Mouse (Mus musculus): ENCODE results near the gene Aip. TPM values are rescaled to one million over a fixed set of nuclear protein-coding genes. Genes with fewer than 3 reads are reported as not detected.
A peak's percentile ranks its signal among the peaks of the same experiment; 100 is the strongest.
"Not testable (repeated sequence)": the region's sequence is repeated elsewhere in the genome, so short reads cannot be mapped to it uniquely, and the experiment has no call there.

Gene Aip
- polyA plus RNA-seq, 1 experiment from 2014 or later: 91.2 TPM

GRCm38 (mm10) chr19:4122411-4123370 is 3.0 kb downstream of the Aip start:
- no peaks in the 10 kb centered on the region for H3K27me3 ChIP-seq (ENCODE audit: control insufficient read depth, insufficient read depth, low read length)
- H3K4me2 ChIP-seq (ENCODE audit: low read depth, severe bottlenecking): no peak overlapping the region
- H3K27ac ChIP-seq (replicated peaks; ENCODE audit: low read depth, low read length): no peak overlapping the region
- no peak overlapping the region for H3K9ac ChIP-seq (ENCODE audit: low read length)
- DNase-seq (ENCODE audit: low spot score) (no peak), ATAC-seq (ENCODE audit: insufficient number of reproducible peaks, low FRiP score, low TSS enrichment, low read depth) (no peak)
- 88% methylated on average over 7 of the region's 7 CpGs for WGBS
- H3K4me1 ChIP-seq (ENCODE audit: control insufficient read depth, insufficient read depth, low read length): peaks cover 15% of the 10 kb centered on the region
- H3K9me3 ChIP-seq (ENCODE audit: control insufficient read depth, low read length): no peaks in the 10 kb centered on the region
- no peak overlapping the region for H3K4me3 ChIP-seq (ENCODE audit: low read depth, low read length)
- peaks cover 4% of the 10 kb centered on the region; the same call in 1 of the 2 replicates for H3K36me3 ChIP-seq (ENCODE audit: control insufficient read depth, insufficient read depth, low read length)

GRCm38 (mm10) chr19:4121896-4122295 is 3.8 kb downstream of the Aip start:
- H3K4me2 ChIP-seq (ENCODE audit: low read depth, severe bottlenecking); H3K27me3 ChIP-seq (ENCODE audit: control insufficient read depth, insufficient read depth, low read length); H3K9ac ChIP-seq (ENCODE audit: low read length); H3K4me3 ChIP-seq (ENCODE audit: low read depth, low read length); H3K36me3 ChIP-seq (ENCODE audit: control insufficient read depth, insufficient read depth, low read length); H3K9me3 ChIP-seq (ENCODE audit: control insufficient read depth, low read length); DNase-seq (ENCODE audit: low spot score); H3K27ac ChIP-seq (replicated peaks; ENCODE audit: low read depth, low read length); ATAC-seq (ENCODE audit: insufficient number of reproducible peaks, low FRiP score, low TSS enrichment, low read depth): not testable (repeated sequence)
- 67% methylated on average over 6 of the region's 6 CpGs for WGBS
- H3K4me1 ChIP-seq (ENCODE audit: control insufficient read depth, insufficient read depth, low read length): peaks cover 14% of the 10 kb centered on the region

GRCm38 (mm10) chr19:4121097-4121805 is 4.4 kb downstream of the Aip start:
- peak overlapping the region; percentile 43 for H3K4me2 ChIP-seq (ENCODE audit: low read depth, severe bottlenecking)
- peak; percentile 81 for ATAC-seq (ENCODE audit: insufficient number of reproducible peaks, low FRiP score, low TSS enrichment, low read depth)
- 0 out of 2 replicates have a peak, but pooled peaks cover 2% of the 10 kb centered on the region for H3K36me3 ChIP-seq (ENCODE audit: control insufficient read depth, insufficient read depth, low read length)
- 0 out of 2 replicates have a peak, but pooled peaks cover 8% of the 10 kb centered on the region for H3K4me1 ChIP-seq (ENCODE audit: control insufficient read depth, insufficient read depth, low read length)
- H3K4me3 ChIP-seq (ENCODE audit: low read depth, low read length): peak overlapping the region; percentile 36
- no peaks in the 10 kb centered on the region for H3K27me3 ChIP-seq (ENCODE audit: control insufficient read depth, insufficient read depth, low read length)
- WGBS: 3% methylated on average over 38 of the region's 38 CpGs
- H3K9me3 ChIP-seq (ENCODE audit: control insufficient read depth, low read length): no peaks in the 10 kb centered on the region
- peak overlapping the region; percentile 49 for H3K27ac ChIP-seq (replicated peaks; ENCODE audit: low read depth, low read length)
- DNase-seq (ENCODE audit: low spot score): peak; percentile 98
- H3K9ac ChIP-seq (ENCODE audit: low read length): peak overlapping the region; percentile 69

- ATAC-seq (ENCODE audit: insufficient number of reproducible peaks, low FRiP score, low TSS enrichment, low read depth) (no peak), DNase-seq (ENCODE audit: low spot score) (no peak)
- WGBS: 96% methylated on average over 2 of the region's 2 CpGs
- Histone ChIP-seq H3K4me3 (ENCODE audit: low read depth, low read length) (no peak overlapping the region), H3K27me3 (ENCODE audit: control insufficient read depth, insufficient read depth, low read length) (no peaks in the 10 kb centered on the region), H3K9me3 (ENCODE audit: control insufficient read depth, low read length) (no peaks in the 10 kb centered on the region), H3K27ac (replicated peaks; ENCODE audit: low read depth, low read length) (no peak overlapping the region), H3K4me2 (ENCODE audit: low read depth, severe bottlenecking) (peak overlapping the region; percentile 43), H3K36me3 (ENCODE audit: control insufficient read depth, insufficient read depth, low read length) (0 out of 2 replicates have a peak, but pooled peaks cover 2% of the 10 kb centered on the region), H3K9ac (ENCODE audit: low read length) (no peak overlapping the region), H3K4me1 (ENCODE audit: control insufficient read depth, insufficient read depth, low read length) (0 out of 2 replicates have a peak, but pooled peaks cover 8% of the 10 kb centered on the region)
Observed at GRCm38 (mm10) chr19:4120496-4120895, 5.2 kb downstream of the Aip start.

- Histone ChIP-seq H3K9ac (ENCODE audit: low read length) (no peak overlapping the region), H3K9me3 (ENCODE audit: control insufficient read depth, low read length) (no peaks in the 10 kb centered on the region), H3K27me3 (ENCODE audit: control insufficient read depth, insufficient read depth, low read length) (no peaks in the 10 kb centered on the region), H3K36me3 (ENCODE audit: control insufficient read depth, insufficient read depth, low read length) (peaks cover 5% of the 10 kb centered on the region; the same call in 1 of the 2 replicates), H3K27ac (replicated peaks; ENCODE audit: low read depth, low read length) (no peak overlapping the region), H3K4me2 (ENCODE audit: low read depth, severe bottlenecking) (no peak overlapping the region), H3K4me1 (ENCODE audit: control insufficient read depth, insufficient read depth, low read length) (0 out of 2 replicates have a peak, but pooled peaks cover 8% of the 10 kb centered on the region), H3K4me3 (ENCODE audit: low read depth, low read length) (no peak overlapping the region)
- 94% methylated on average over 6 of the region's 6 CpGs for WGBS
- ATAC-seq (ENCODE audit: insufficient number of reproducible peaks, low FRiP score, low TSS enrichment, low read depth): no peak
- no peak for DNase-seq (ENCODE audit: low spot score)
Observed at GRCm38 (mm10) chr19:4119716-4120487, 5.8 kb downstream of the Aip start.

GRCm38 (mm10) chr19:4118350-4118749 is 7.3 kb downstream of the Aip start:
- H3K9ac ChIP-seq (ENCODE audit: low read length): no peak overlapping the region
- no peaks in the 10 kb centered on the region for H3K9me3 ChIP-seq (ENCODE audit: control insufficient read depth, low read length)
- DNase-seq (ENCODE audit: low spot score): no peak
- H3K27me3 ChIP-seq (ENCODE audit: control insufficient read depth, insufficient read depth, low read length): no peaks in the 10 kb centered on the region
- no peak overlapping the region for H3K27ac ChIP-seq (replicated peaks; ENCODE audit: low read depth, low read length)
- H3K4me3 ChIP-seq (ENCODE audit: low read depth, low read length): no peak overlapping the region
- ATAC-seq (ENCODE audit: insufficient number of reproducible peaks, low FRiP score, low TSS enrichment, low read depth): no peak
- H3K4me1 ChIP-seq (ENCODE audit: control insufficient read depth, insufficient read depth, low read length): peaks cover 15% of the 10 kb centered on the region
- WGBS: 93% methylated on average over 2 of the region's 2 CpGs
- H3K36me3 ChIP-seq (ENCODE audit: control insufficient read depth, insufficient read depth, low read length): peaks cover 11% of the 10 kb centered on the region; the same call in 1 of the 2 replicates
- no peak overlapping the region for H3K4me2 ChIP-seq (ENCODE audit: low read depth, severe bottlenecking)

- 98% methylated on average over 7 of the region's 7 CpGs for WGBS
Observed at GRCm38 (mm10) chr19:4117006-4117405, 8.7 kb downstream of the Aip start.

GRCm38 (mm10) chr19:4115816-4116215 is 9.8 kb downstream of the Aip start:
- H3K4me2 ChIP-seq (ENCODE audit: low read depth, severe bottlenecking): no peak overlapping the region
- no peak overlapping the region for H3K27ac ChIP-seq (replicated peaks; ENCODE audit: low read depth, low read length)
- peaks cover 15% of the 10 kb centered on the region for H3K4me1 ChIP-seq (ENCODE audit: control insufficient read depth, insufficient read depth, low read length)
- ATAC-seq (ENCODE audit: insufficient number of reproducible peaks, low FRiP score, low TSS enrichment, low read depth) (no peak), DNase-seq (ENCODE audit: low spot score) (no peak)
- no peaks in the 10 kb centered on the region for H3K9me3 ChIP-seq (ENCODE audit: control insufficient read depth, low read length)
- H3K9ac ChIP-seq (ENCODE audit: low read length): no peak overlapping the region
- 89% methylated on average over 11 of the region's 11 CpGs for WGBS
- no peaks in the 10 kb centered on the region for H3K27me3 ChIP-seq (ENCODE audit: control insufficient read depth, insufficient read depth, low read length)
- H3K4me3 ChIP-seq (ENCODE audit: low read depth, low read length): no peak overlapping the region
- peaks cover 17% of the 10 kb centered on the region; the same call in 1 of the 2 replicates for H3K36me3 ChIP-seq (ENCODE audit: control insufficient read depth, insufficient read depth, low read length)

More at GRCm38 (mm10) chr19:4117006-4117405, 8.7 kb downstream of the Aip start:
- H3K4me1 ChIP-seq (ENCODE audit: control insufficient read depth, insufficient read depth, low read length): peaks cover 17% of the 10 kb centered on the region
- no peaks in the 10 kb centered on the region for H3K27me3 ChIP-seq (ENCODE audit: control insufficient read depth, insufficient read depth, low read length)
- no peak for ATAC-seq (ENCODE audit: insufficient number of reproducible peaks, low FRiP score, low TSS enrichment, low read depth)
- no peak overlapping the region for H3K4me3 ChIP-seq (ENCODE audit: low read depth, low read length)
- no peak overlapping the region for H3K9ac ChIP-seq (ENCODE audit: low read length)
- H3K27ac ChIP-seq (replicated peaks; ENCODE audit: low read depth, low read length): no peak overlapping the region
- DNase-seq (ENCODE audit: low spot score): no peak
- H3K36me3 ChIP-seq (ENCODE audit: control insufficient read depth, insufficient read depth, low read length): peaks cover 17% of the 10 kb centered on the region; the same call in 1 of the 2 replicates
- no peaks in the 10 kb centered on the region for H3K9me3 ChIP-seq (ENCODE audit: control insufficient read depth, low read length)
- H3K4me2 ChIP-seq (ENCODE audit: low read depth, severe bottlenecking): no peak overlapping the region

All from limb, embryonic 11.5 days (tissue).